Mouse (Mus musculus) activated CD4-positive, CD25-positive, alpha-beta regulatory T cell, adult 4 months (primary cell): ENCODE data around the gene Gm20388. TPM values are rescaled to one million over a fixed set of nuclear protein-coding genes. Genes with fewer than 3 reads are reported as not detected.
A peak's percentile ranks its signal among the peaks of the same experiment; 100 is the strongest.

Experiments
- ATAC-seq: one replicate; pipeline ENCODE4 v1.8.0; 2017
- polyA plus RNA-seq, 2 experiments: library from polyadenylated mRNA; unstranded; fragments of 100-300 nt; shearing (Covaris generic); gene quantifications; one replicate each; pipeline ENCODE4 v1.2.1; 2017

Gm20388 gene
- polyA plus RNA-seq, 2 experiments from 2014 or later: 9.9 to 12.3 TPM

- ATAC-seq: no peak
Measured at GRCm38 (mm10) chr8:120015916-120016315, 105.3 kb downstream of the Gm20388 start.

- no peak for ATAC-seq
Measured at GRCm38 (mm10) chr8:120016424-120016823, 105.8 kb downstream of the Gm20388 start.

- ATAC-seq: no peak
Measured at GRCm38 (mm10) chr8:120017349-120017748, 106.7 kb downstream of the Gm20388 start.

GRCm38 (mm10) chr8:120017786-120018185 lies 107.1 kb downstream of the Gm20388 start:
- ATAC-seq: no peak

- no peak for ATAC-seq
Measured at GRCm38 (mm10) chr8:120018379-120018778, 107.7 kb downstream of the Gm20388 start.

- ATAC-seq: no peak
Measured at GRCm38 (mm10) chr8:120019297-120019696, 108.7 kb downstream of the Gm20388 start.

GRCm38 (mm10) chr8:120020298-120020697 lies 109.7 kb downstream of the Gm20388 start:
- ATAC-seq: no peak

GRCm38 (mm10) chr8:120026199-120026598 lies 115.6 kb downstream of the Gm20388 start:
- ATAC-seq: no peak

- no peak for ATAC-seq
Measured at GRCm38 (mm10) chr8:120026991-120027390, 116.3 kb downstream of the Gm20388 start.

GRCm38 (mm10) chr8:120030447-120030846 lies 119.8 kb downstream of the Gm20388 start:
- no peak for ATAC-seq

GRCm38 (mm10) chr8:120032549-120033208 lies 122.0 kb downstream of the Gm20388 start:
- peak; percentile 54 for ATAC-seq

GRCm38 (mm10) chr8:120034471-120034870 lies 123.8 kb downstream of the Gm20388 start:
- ATAC-seq: no peak

GRCm38 (mm10) chr8:120036111-120036510 lies 125.5 kb downstream of the Gm20388 start:
- ATAC-seq: no peak

- ATAC-seq: no peak
Measured at GRCm38 (mm10) chr8:120036578-120036977, 125.9 kb downstream of the Gm20388 start.

GRCm38 (mm10) chr8:120037199-120037598 lies 126.6 kb downstream of the Gm20388 start:
- ATAC-seq: no peak

GRCm38 (mm10) chr8:120037611-120038010 lies 127.0 kb downstream of the Gm20388 start:
- ATAC-seq: no peak

- no peak for ATAC-seq
Measured at GRCm38 (mm10) chr8:120038741-120039140, 128.1 kb downstream of the Gm20388 start.

- ATAC-seq: no peak
Measured at GRCm38 (mm10) chr8:120039313-120039919, 128.8 kb downstream of the Gm20388 start.

GRCm38 (mm10) chr8:120040861-120041260 lies 130.2 kb downstream of the Gm20388 start:
- no peak for ATAC-seq

GRCm38 (mm10) chr8:120042542-120043312 lies 132.1 kb downstream of the Gm20388 start:
- no peak for ATAC-seq

- no peak for ATAC-seq
Measured at GRCm38 (mm10) chr8:120044907-120045306, 134.3 kb downstream of the Gm20388 start.

- ATAC-seq: no peak
Measured at GRCm38 (mm10) chr8:120045471-120045870, 134.8 kb downstream of the Gm20388 start.

GRCm38 (mm10) chr8:120046258-120047020 lies 135.8 kb downstream of the Gm20388 start:
- ATAC-seq: no peak
